Mouse (Mus musculus): Measurements from ENCODE around the gene Tal1. TPM values are rescaled to one million over a fixed set of nuclear protein-coding genes. Genes with fewer than 3 reads are reported as not detected.

Tal1 gene
- total and polyA plus RNA-seq, 2 experiments, result 0.37 to 0.44 TPM

DNA sequence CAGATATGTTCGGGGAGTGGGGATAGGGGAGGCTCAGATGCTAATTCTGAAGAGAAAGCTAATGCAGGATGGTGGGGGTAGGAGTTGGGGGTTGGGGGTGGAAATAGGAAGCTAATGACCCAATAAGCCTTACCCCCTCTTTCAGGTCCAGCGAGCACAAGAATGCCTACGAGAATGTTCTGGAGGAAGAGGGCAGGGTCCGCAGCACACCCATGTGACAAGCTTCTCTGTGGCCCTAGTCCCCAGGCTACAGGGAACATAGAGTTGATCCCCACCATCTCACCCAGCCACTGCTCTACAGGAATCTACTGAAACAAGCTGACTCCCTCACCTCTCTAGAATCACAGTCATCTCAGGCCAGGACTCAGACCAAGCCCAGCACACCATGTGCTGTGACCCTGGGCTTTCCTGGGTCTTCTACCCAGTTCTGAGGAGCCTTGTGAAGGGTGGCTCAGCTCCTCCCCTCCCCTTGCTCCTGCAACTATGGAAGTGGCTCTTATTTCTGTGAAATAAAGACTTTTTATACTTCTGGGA is 37.2 kb downstream of the Tal1 start:
- Histone ChIP-seq H3K9ac (ENCODE audit: low read depth, low read length) (no peak overlapping the region), H3K4me1 (ENCODE audit: control insufficient read depth, insufficient read depth, low read length) (0 out of 2 replicates have a peak, but pooled peaks cover 2% of the 10 kb centered on the region), H3K27me3 (ENCODE audit: control insufficient read depth, insufficient read depth, low read length) (no peaks in the 10 kb centered on the region; the same call in 1 of the 2 replicates), H3K36me3 (ENCODE audit: control insufficient read depth, insufficient read depth, low read length) (no peaks in the 10 kb centered on the region), H3K27ac (replicated peaks; ENCODE audit: insufficient read depth, low read depth, low read length) (no peak overlapping the region), H3K79me2 (ENCODE audit: control insufficient read depth, insufficient read depth, low read length) (no peaks in the 10 kb centered on the region), H3K4me3 (ENCODE audit: insufficient read depth, low read depth, low read length) (no peak overlapping the region)
- no peak for TF ChIP-seq POLR2A (IDR thresholded peaks at IDR 0.05; ENCODE audit: extremely low read depth, insufficient read depth, low read length)
- no peak for TF ChIP-seq CTCF (IDR thresholded peaks at IDR 0.05; ENCODE audit: low read depth, low read length)
- no peak for DNase-seq (ENCODE audit: extremely low read depth, low read depth, low spot score)
- WGBS, result 81% methylated on average over 4 of the region's 4 CpGs

DNA sequence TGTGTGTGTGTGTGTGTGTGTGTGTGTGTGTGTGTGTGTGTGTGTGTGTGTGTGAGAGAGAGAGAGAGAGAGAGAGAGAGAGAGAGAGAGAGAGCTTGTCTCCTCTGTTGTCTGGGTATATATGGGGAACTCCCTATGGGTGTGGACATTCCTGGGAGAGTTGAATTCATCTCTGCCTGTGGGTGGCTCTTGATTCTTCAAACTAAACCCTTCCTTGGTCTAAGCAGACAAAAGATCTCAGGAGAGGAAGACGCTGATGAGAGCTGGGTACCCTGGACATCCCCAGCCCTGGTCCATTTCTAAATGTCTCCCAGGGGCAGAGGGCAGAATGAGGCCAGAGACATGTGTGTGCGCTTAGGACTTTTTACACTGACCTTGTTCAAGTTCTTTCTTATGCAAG is 37.8 kb downstream of the Tal1 start:
- Histone ChIP-seq H3K79me2 (ENCODE audit: control insufficient read depth, insufficient read depth, low read length) (no peaks in the 10 kb centered on the region), H3K4me3 (ENCODE audit: insufficient read depth, low read depth, low read length) (no peak overlapping the region), H3K36me3 (ENCODE audit: control insufficient read depth, insufficient read depth, low read length) (no peaks in the 10 kb centered on the region), H3K4me1 (ENCODE audit: control insufficient read depth, insufficient read depth, low read length) (0 out of 2 replicates have a peak, but pooled peaks cover 2% of the 10 kb centered on the region), H3K9ac (ENCODE audit: low read depth, low read length) (no peak overlapping the region), H3K27me3 (ENCODE audit: control insufficient read depth, insufficient read depth, low read length) (no peaks in the 10 kb centered on the region; the same call in 1 of the 2 replicates), H3K27ac (replicated peaks; ENCODE audit: insufficient read depth, low read depth, low read length) (no peak overlapping the region)
- WGBS, result 93% methylated on average over 2 of the region's 2 CpGs
- no peak for DNase-seq (ENCODE audit: extremely low read depth, low read depth, low spot score)
- no peak for TF ChIP-seq POLR2A (IDR thresholded peaks at IDR 0.05; ENCODE audit: extremely low read depth, insufficient read depth, low read length)
- no peak for TF ChIP-seq CTCF (IDR thresholded peaks at IDR 0.05; ENCODE audit: low read depth, low read length)

DNA sequence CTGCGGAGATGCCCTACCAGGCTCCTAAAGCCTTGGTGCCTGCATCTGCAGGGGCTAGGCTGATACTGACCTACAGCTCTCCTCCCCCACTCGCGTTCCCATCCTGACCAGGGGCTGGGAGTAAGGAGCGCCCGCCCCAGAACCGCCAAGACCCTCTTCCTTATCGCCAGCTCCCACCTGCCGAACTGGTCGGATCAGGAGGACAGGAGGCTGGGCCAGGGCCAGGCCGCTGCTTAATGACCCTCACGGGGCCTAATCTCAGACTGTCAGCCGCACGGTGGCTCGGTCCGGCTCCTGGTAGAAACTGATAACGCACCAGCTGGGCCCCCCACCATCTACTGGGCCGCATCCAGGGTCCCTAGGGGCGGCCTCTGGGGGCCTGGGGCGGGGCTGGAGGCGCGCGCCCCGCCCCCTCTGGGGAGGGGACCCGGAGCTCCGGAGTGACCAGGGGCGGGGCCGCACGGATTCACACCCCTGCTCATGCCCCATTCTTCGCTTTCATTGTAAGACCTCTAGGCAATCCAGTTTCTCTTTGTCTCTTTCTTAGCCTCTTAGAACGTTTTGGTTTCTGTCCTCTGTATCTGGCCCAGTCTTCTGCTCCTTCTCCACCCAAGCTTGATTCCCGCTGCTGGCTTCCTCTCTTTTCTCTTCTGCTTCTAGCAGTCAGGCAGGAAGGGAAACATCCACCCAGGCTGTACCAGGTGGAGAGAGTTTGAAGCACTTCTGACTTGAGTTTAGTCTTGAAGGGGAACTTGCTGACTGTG is 39.6 kb downstream of the Tal1 start:
- Histone ChIP-seq H3K27me3 (ENCODE audit: control insufficient read depth, insufficient read depth, low read length) (no peaks in the 10 kb centered on the region; the same call in 1 of the 2 replicates), H3K4me3 (ENCODE audit: insufficient read depth, low read depth, low read length) (peak overlapping the region; percentile 46), H3K27ac (replicated peaks; ENCODE audit: insufficient read depth, low read depth, low read length) (no peak overlapping the region), H3K9ac (ENCODE audit: low read depth, low read length) (peak overlapping the region; percentile 28; the same call in 1 of the 2 replicates), H3K36me3 (ENCODE audit: control insufficient read depth, insufficient read depth, low read length) (no peaks in the 10 kb centered on the region), H3K79me2 (ENCODE audit: control insufficient read depth, insufficient read depth, low read length) (no peaks in the 10 kb centered on the region), H3K4me1 (ENCODE audit: control insufficient read depth, insufficient read depth, low read length) (0 out of 2 replicates have a peak, but pooled peaks cover 2% of the 10 kb centered on the region)
- 3% methylated on average over 31 of the region's 31 CpGs for WGBS
- DNase-seq (ENCODE audit: extremely low read depth, low read depth, low spot score), result peak; percentile 9
- TF ChIP-seq CTCF (IDR thresholded peaks at IDR 0.05; ENCODE audit: low read depth, low read length) (no peak), POLR2A (IDR thresholded peaks at IDR 0.05; ENCODE audit: extremely low read depth, insufficient read depth, low read length) (no peak)

DNA sequence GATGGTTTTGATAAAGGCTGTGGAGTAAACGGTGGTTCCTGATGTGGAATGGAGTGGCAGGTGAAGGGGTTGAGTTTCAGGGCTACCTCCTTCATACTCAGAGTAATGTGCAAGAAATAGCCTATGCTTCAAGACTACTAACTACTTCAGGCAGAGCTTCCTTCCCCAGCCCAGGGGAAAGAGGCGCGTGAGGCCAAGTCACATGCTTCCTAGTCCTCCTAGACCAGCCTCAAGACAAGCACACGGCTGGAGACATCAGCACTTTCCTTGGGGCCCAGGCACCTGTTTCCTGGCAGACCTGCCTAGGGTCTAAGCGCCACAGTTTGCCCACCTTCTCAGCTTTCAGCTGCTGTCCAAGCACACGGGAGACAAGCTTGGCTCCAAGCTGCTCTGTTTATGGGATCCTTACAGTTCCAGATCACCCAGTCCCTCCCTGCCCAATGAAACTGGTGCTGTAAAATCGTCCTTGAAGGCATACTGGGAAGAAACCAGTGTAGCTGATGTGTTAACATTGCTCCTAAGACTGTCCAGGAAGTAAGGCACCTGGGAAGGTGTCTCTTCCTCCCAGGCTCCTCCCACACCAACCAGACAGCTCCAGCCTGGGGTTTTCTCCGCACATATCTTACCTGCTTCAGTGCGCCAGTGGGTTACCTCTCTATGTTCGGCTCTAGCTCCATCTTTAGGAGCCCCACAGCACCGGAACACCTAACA is 40.4 kb downstream of the Tal1 start:
- Histone ChIP-seq H3K27me3 (ENCODE audit: control insufficient read depth, insufficient read depth, low read length) (no peaks in the 10 kb centered on the region; the same call in 1 of the 2 replicates), H3K27ac (replicated peaks; ENCODE audit: insufficient read depth, low read depth, low read length) (no peak overlapping the region), H3K4me3 (ENCODE audit: insufficient read depth, low read depth, low read length) (no peak overlapping the region), H3K9ac (ENCODE audit: low read depth, low read length) (no peak overlapping the region), H3K4me1 (ENCODE audit: control insufficient read depth, insufficient read depth, low read length) (0 out of 2 replicates have a peak, but pooled peaks cover 2% of the 10 kb centered on the region), H3K36me3 (ENCODE audit: control insufficient read depth, insufficient read depth, low read length) (no peaks in the 10 kb centered on the region), H3K79me2 (ENCODE audit: control insufficient read depth, insufficient read depth, low read length) (no peaks in the 10 kb centered on the region)
- 12% methylated on average over 11 of the region's 11 CpGs for WGBS
- TF ChIP-seq CTCF (IDR thresholded peaks at IDR 0.05; ENCODE audit: low read depth, low read length), result no peak
- no peak for TF ChIP-seq POLR2A (IDR thresholded peaks at IDR 0.05; ENCODE audit: extremely low read depth, insufficient read depth, low read length)
- DNase-seq (ENCODE audit: extremely low read depth, low read depth, low spot score), result no peak

DNA sequence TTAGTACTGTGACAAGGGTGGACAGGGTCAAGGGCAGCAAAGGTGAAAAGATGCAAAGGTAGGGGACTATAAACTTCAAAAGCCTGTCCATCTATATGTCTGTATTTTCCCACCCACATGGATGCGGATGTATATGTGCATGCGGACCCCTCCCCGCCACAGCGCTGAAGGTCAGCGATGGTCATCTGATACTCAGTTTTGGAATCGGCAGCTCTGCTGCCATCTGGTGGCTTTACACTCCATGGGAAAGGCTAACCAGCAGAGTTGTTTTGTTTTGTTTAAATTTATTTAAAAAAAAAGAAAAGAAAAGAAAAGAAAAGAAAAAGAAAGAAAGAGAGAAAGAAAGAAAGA is 40.9 kb downstream of the Tal1 start:
- 1% methylated on average over 6 of the region's 6 CpGs for WGBS
- no peak for DNase-seq (ENCODE audit: extremely low read depth, low read depth, low spot score)
- Histone ChIP-seq H3K27me3 (ENCODE audit: control insufficient read depth, insufficient read depth, low read length) (no peaks in the 10 kb centered on the region; the same call in 1 of the 2 replicates), H3K4me1 (ENCODE audit: control insufficient read depth, insufficient read depth, low read length) (0 out of 2 replicates have a peak, but pooled peaks cover 2% of the 10 kb centered on the region), H3K79me2 (ENCODE audit: control insufficient read depth, insufficient read depth, low read length) (no peaks in the 10 kb centered on the region), H3K4me3 (ENCODE audit: insufficient read depth, low read depth, low read length) (no peak overlapping the region), H3K9ac (ENCODE audit: low read depth, low read length) (no peak overlapping the region), H3K36me3 (ENCODE audit: control insufficient read depth, insufficient read depth, low read length) (no peaks in the 10 kb centered on the region), H3K27ac (replicated peaks; ENCODE audit: insufficient read depth, low read depth, low read length) (no peak overlapping the region)
- TF ChIP-seq CTCF (IDR thresholded peaks at IDR 0.05; ENCODE audit: low read depth, low read length) (peak; percentile 61), POLR2A (IDR thresholded peaks at IDR 0.05; ENCODE audit: extremely low read depth, insufficient read depth, low read length) (no peak)

Measured in liver, adult 2 months (tissue).